Mouse (Mus musculus) gastrocnemius, postnatal 10 days (tissue): ENCODE data around the gene Hmx3. TPM values are rescaled to one million over a fixed set of nuclear protein-coding genes. Genes with fewer than 3 reads are reported as not detected.

Experiments used
- DNase-seq: peaks from one replicate; pipeline ENCODE4 v3.0.0; 2021; ENCODE audit warnings: mixed read lengths
- total RNA-seq, 2 experiments: library from RNA; stranded (reverse); gene quantifications; 2 replicates each; pipeline ENCODE4 v1.2.3; 2021

Hmx3 gene
- total RNA-seq, 2 experiments from 2014 or later: not detected

DNA sequence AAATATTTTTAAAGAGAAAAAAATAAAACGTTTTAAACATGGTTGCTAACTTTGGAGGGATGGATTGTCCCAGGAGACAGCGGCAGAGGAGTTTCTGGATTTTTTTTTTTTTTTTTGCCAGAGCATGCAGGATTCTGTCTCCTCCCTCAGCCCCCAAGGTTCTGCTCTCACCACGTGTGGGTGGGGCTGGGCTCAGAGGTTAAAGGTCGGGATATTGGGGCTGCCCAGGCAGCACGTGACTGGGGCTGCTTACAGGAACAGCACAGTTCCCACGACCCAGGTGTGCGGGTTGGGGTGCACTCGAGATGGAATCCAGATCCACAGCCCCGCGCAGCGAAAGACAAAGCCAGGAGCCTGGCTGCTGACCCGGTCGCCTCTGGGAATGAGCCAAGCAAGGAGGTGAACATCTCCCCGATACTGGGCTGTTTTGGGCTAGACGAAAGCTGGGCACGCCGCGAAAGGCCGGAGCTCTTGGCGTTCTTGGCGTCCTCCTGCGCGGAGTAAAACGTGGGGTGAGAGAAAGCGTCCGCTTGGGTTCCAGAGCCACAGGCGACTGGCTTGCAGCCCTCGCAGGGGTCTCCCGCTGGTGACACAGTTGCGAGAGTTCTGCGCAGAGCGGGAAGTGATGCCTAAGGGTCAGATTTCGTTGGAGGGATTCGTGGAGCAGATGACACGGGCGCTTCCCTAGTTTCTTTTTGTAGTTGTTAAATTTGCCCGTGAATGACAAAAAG is 14.0 kb downstream of the Hmx3 start:
- DNase-seq: peak; percentile 19

DNA sequence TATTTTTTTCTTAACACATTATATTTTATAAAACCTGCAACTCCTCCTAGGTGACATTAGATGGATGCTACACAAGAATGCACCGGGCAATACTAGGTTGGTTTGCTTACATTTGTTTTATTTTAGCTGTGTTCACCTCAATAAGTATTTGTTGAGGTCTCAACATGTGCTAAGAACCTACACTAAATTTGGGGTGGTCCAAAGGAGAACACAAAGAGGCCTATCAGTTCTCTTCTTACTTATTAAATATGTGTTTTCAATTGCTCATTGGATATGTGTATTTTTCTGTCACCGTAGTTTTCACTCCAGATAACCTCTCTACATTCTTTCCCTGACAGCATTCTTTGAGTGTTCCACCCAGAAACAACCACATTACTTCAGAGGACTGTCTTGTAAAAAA is 15.1 kb downstream of the Hmx3 start:
- no peak for DNase-seq

DNA sequence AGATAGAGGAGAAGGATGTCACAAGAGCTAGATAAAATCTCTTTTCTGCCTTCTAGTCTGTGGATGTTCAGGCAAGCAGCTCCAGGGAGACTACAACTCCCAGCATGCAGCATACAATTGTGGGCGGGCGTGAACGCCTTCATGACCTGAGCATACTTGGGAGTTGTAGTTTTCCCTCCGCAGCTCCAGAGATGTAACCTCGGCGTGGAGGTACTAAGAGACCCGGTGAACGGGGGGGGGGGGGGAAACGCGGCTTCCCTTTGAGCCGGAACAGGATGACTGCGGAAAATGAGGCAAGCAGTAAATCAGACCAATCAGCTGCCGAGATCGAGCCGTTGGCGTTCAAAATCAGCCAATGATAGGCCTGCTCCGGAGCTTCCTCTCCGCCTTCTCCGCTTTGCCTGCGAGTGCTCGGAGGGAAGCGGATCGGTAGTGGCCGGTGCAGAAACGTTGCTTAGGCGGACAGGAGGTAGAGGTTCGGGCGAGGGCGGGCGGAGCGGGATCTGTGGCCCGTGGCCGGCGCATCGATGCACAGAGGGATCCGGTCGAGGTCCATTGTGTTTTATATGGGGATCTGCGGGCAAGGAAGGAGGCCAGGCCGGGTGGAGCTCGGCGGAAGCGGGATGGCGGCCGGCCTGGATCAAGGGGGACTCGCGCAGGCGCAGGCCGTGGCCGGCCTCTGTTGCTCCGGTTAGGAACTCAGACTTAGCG is 17.5 kb downstream of the Hmx3 start, which contains the start of gene Bub3:
Gene Bub3, plus strand, starts transcription at position 237 of the 711 bp plus-strand sequence.
- DNase-seq: peak; percentile 83

DNA sequence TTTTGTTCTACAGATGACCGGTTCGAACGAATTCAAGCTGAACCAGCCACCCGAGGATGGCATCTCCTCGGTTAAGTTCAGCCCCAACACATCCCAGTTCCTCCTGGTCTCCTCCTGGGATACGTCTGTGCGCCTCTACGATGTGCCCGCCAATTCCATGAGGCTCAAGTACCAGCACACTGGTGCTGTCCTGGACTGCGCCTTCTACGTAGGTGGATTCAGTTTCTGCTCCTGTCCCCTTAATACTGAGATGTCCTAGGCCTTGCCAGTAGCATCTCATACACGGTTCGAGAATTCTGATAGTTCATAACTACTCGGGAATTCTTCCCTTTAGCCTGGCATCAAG is 18.0 kb downstream of the Hmx3 start:
- no peak for DNase-seq

DNA sequence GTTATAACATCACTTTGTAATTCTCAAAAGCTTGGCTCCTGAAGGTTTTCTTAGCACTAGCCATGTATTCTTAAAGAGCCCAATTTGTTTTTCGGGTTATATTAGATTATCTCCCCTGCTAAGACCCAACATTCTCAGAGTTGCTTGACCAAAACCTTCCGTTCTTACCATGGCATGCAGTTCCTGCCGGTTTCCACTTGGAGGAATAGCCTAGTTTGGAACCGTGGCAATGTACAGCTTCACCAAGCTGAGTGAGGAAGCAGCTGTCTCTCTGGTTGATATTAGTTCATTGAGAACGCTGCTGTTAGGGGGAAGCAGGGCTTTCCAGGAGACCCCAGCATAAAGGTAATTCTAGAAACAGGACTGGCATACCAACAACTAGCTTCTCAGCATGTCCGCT is 32.6 kb downstream of the Hmx3 start:
- DNase-seq: no peak

DNA sequence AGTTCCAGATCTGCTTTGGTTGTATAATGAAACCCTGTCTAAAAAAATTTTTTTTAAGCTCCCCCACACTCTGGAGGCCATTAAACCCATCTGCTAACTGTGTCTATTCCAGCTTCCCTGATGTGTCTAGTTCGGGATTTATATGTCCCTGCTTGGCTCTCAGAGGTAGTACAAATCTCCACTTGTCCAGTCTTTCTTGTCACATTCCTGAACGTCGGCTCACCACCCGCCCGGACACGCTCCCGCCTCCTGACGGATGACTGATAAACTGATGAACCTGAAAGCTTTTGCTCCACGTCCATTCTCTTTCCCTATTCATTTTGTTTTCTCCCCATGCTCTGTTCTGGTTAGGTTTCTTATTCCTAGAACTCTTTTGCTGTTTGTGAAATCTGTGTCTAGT is 39.5 kb downstream of the Hmx3 start:
- no peak for DNase-seq

DNA sequence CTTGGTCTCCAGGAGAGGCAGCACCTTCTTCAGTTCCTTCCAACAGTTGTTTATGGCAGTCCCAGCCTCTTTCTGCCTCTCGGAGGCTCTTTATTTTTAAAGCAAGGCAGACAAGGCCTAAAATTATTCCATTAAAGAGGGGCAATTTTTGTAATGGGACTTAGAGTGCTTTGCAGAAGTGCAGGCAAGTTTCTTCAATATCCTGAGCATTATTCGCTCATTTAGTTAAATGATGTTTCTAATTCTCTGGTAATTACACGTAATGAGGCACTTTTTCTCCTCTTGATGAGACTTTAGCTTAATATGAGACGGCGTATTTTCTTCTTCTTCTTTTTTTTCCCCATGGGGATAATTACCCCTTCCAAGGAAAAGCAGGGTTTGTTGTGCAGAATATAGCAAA is 42.9 kb downstream of the Hmx3 start:
- no peak for DNase-seq

Other genes with a start within 250 kb of the Hmx3 start
- gene Cuzd1, start 220.6 kb upstream of the Hmx3 start, total RNA-seq: not detected
- not detected for gene Fam24b, start 213.4 kb upstream of the Hmx3 start, total RNA-seq
- not detected for gene Fam24a, start 209.0 kb upstream of the Hmx3 start, total RNA-seq
- 10 to 100 TPM; 14.2 to 15.0 TPM for gene 2310057M21Rik, start 180.1 kb upstream of the Hmx3 start, total RNA-seq
- 10 to 100 TPM; 30.1 to 36.2 TPM for gene Pstk, start 171.7 kb upstream of the Hmx3 start, total RNA-seq
- 10 to 100 TPM; 23.1 to 23.5 TPM for gene Ikzf5, start 132.3 kb upstream of the Hmx3 start, total RNA-seq
- 10 to 100 TPM; 72.8 to 75.2 TPM for gene Acadsb, start 132.3 kb upstream of the Hmx3 start, total RNA-seq
- gene Hmx2, start 5.9 kb downstream of the Hmx3 start, total RNA-seq: not detected
- gene Bub3, start 17.4 kb downstream of the Hmx3 start, total RNA-seq: 10 to 100 TPM; 37.3 to 37.9 TPM